Mouse (Mus musculus) olfactory bulb, adult 2 months (tissue): ENCODE data around the gene P3h4.

Source experiments
- CTCF ChIP-seq: fragments of 200-500 bp; IDR thresholded peaks from 2 replicates; pipeline ENCODE4 v1.5.1; 2012; ENCODE audit warnings: low read depth, mild to moderate bottlenecking, low read length, moderate library complexity; ENCODE audit not compliant: insufficient read depth
- POLR2A ChIP-seq: fragments of 200-500 bp; IDR thresholded peaks from 2 replicates; pipeline ENCODE4 v1.6.1; 2012; ENCODE audit warnings: mild to moderate bottlenecking, low read depth, low read length, moderate library complexity; ENCODE audit not compliant: insufficient read depth

DNA sequence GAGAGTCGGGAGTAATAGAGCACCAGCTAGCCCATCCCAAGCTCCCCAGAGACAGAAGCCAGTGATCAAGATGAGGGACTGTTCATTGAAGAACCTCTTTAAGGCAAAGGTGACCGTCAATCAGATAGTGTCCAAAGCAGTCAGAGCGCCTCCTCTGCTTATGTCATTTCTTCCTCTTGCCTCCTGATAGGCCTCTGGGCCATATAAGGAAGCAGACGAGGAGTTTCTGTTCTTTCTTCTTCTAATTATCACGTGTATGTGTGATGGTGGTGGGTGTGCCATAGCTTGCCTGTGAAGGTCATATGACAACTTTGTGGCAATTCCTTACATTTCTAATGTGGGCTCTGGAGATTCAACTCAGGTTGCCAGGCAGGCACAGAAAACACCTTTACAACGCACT lies 13.8 kb downstream of the P3h4 start:
- TF ChIP-seq CTCF (no peak), POLR2A (no peak)
